Mouse (Mus musculus) liver, postnatal 0 days (tissue): ENCODE measurements at regions not wholly inside any gene's neighbourhood (a gene's known extent, or its start where the extent isn't known, plus 50 kb on each side); places are given as distances from the start of the nearest gene placed in this dataset.

Source experiments
- ATAC-seq: fragments of 200-750 bp; cut with Nextera tagmentation; 2 replicates; pipeline ENCODE4 v1.8.0; 2017; ENCODE audit warnings: mild to moderate bottlenecking, moderate library complexity
- DNase-seq: peaks from one replicate; pipeline ENCODE4 v3.0.0-alpha.2; 2016
- H3K27ac ChIP-seq: fragments of 300-500 bp; sonication (generic); 2 replicates; pipeline ENCODE4 v1.5.1; 2014; ENCODE audit warnings: antibody characterized with exemption, moderate library complexity, mild to moderate bottlenecking, low read depth
- H3K27me3 ChIP-seq: fragments of 300-500 bp; sonication (generic); 2 replicates; pipeline ENCODE4 v1.6.1; 2014; ENCODE audit warnings: low read length, control low read depth, mixed read lengths; ENCODE audit not compliant: insufficient read depth
- H3K36me3 ChIP-seq: fragments of 300-500 bp; sonication (generic); replicated peaks from 2 replicates; pipeline ENCODE4 v1.6.1; 2014; ENCODE audit warnings: mild to moderate bottlenecking, control low read depth, low read length, moderate library complexity, mixed read lengths; ENCODE audit not compliant: insufficient read depth
- H3K4me1 ChIP-seq: fragments of 300-500 bp; sonication (generic); 2 replicates; pipeline ENCODE4 v1.6.1; 2014; ENCODE audit warnings: antibody characterized with exemption, mild to moderate bottlenecking, control low read depth; ENCODE audit not compliant: insufficient read depth
- H3K4me2 ChIP-seq: fragments of 300-500 bp; sonication (generic); 2 replicates; pipeline ENCODE4 v1.6.1; 2014; ENCODE audit warnings: low read depth, mild to moderate bottlenecking, low read length, moderate library complexity, mixed read lengths
- H3K4me3 ChIP-seq: fragments of 300-500 bp; sonication (generic); 2 replicates; pipeline ENCODE4 v1.5.1; 2014; ENCODE audit warnings: low read depth, low read length
- H3K9ac ChIP-seq: fragments of 300-500 bp; sonication (generic); replicated peaks from 2 replicates; pipeline ENCODE4 v1.6.1; 2014; ENCODE audit warnings: mild to moderate bottlenecking, moderate library complexity
- H3K9me3 ChIP-seq: fragments of 300-500 bp; sonication (generic); 2 replicates; pipeline ENCODE4 v1.6.1; 2016; ENCODE audit warnings: mild to moderate bottlenecking, control low read depth, low read length, mixed read lengths
- CTCF ChIP-seq: sonication (generic); IDR thresholded peaks from 2 replicates; pipeline ENCODE4 v1.5.1; 2016; ENCODE audit warnings: antibody characterized with exemption, low read depth
- EP300 ChIP-seq: IDR thresholded peaks from 2 replicates; pipeline ENCODE4 v1.6.1; 2016; ENCODE audit warnings: antibody characterized with exemption, low read depth, mild to moderate bottlenecking
- WGBS: fragments of 180-500 bp; shearing (Covaris S2); extraction: QIAGEN DNeasy Blood & Tissue Kit; methylation state at CpG from one replicate; pipeline ENCODE4 v1.1.7; 2014; ENCODE audit not compliant: insufficient replicate concordance; 5-methylcytosine and 5-hydroxymethylcytosine counted together

- no peaks in the 10 kb centered on the region for H3K4me1 ChIP-seq
- H3K4me2 ChIP-seq: no peak overlapping the region
- H3K27me3 ChIP-seq: no peaks in the 10 kb centered on the region
- H3K9me3 ChIP-seq: no peaks in the 10 kb centered on the region
- DNase-seq (no peak), ATAC-seq (no peak)
- WGBS: 92% methylated on average over 6 of the region's 6 CpGs
- no peak overlapping the region for H3K9ac ChIP-seq
- TF ChIP-seq CTCF: no peak
- no peak for TF ChIP-seq EP300
- no peaks in the 10 kb centered on the region for H3K36me3 ChIP-seq
- H3K27ac ChIP-seq: no peak overlapping the region
- no peak overlapping the region for H3K4me3 ChIP-seq
Measured at GRCm38 (mm10) chr3:27815201-27815695, 80.9 kb downstream of the Tmem212 start.

GRCm38 (mm10) chr3:27804271-27804670 is 91.9 kb downstream of the Tmem212 start:
- Histone ChIP-seq H3K27ac (no peak overlapping the region), H3K36me3 (no peaks in the 10 kb centered on the region), H3K9me3 (no peaks in the 10 kb centered on the region), H3K27me3 (no peaks in the 10 kb centered on the region), H3K4me2 (no peak overlapping the region), H3K4me1 (no peaks in the 10 kb centered on the region), H3K4me3 (no peak overlapping the region), H3K9ac (no peak overlapping the region)
- WGBS: 64% methylated on average over 5 of the region's 5 CpGs
- DNase-seq (no peak), ATAC-seq (no peak)
- TF ChIP-seq CTCF (no peak), EP300 (no peak)

- Histone ChIP-seq H3K36me3 (no peaks in the 10 kb centered on the region), H3K4me3 (no peak overlapping the region), H3K27ac (no peak overlapping the region), H3K4me1 (no peaks in the 10 kb centered on the region; the same call in none of the 2 replicates), H3K9ac (no peak overlapping the region), H3K4me2 (no peak overlapping the region), H3K9me3 (no peaks in the 10 kb centered on the region), H3K27me3 (no peaks in the 10 kb centered on the region)
- TF ChIP-seq CTCF: no peak
- TF ChIP-seq EP300: no peak
- ATAC-seq (no peak), DNase-seq (no peak)
- WGBS: 30% methylated on average over 3 of the region's 3 CpGs
Measured at GRCm38 (mm10) chr3:27791633-27791951, 80.5 kb upstream of the Fndc3b start.

- ATAC-seq (no peak), DNase-seq (no peak)
- H3K4me2 ChIP-seq: no peak overlapping the region
- 69% methylated on average over 13 of the region's 13 CpGs for WGBS
- no peak overlapping the region for H3K4me3 ChIP-seq
- no peak overlapping the region for H3K9ac ChIP-seq
- H3K27ac ChIP-seq: no peak overlapping the region
- no peaks in the 10 kb centered on the region; the same call in none of the 2 replicates for H3K4me1 ChIP-seq
- TF ChIP-seq EP300 (no peak), CTCF (no peak)
- H3K9me3 ChIP-seq: no peaks in the 10 kb centered on the region
- no peaks in the 10 kb centered on the region for H3K27me3 ChIP-seq
- H3K36me3 ChIP-seq: no peaks in the 10 kb centered on the region
Measured at GRCm38 (mm10) chr3:27790932-27791632, 80.0 kb upstream of the Fndc3b start.

GRCm38 (mm10) chr3:27783926-27784325 is 72.8 kb upstream of the Fndc3b start:
- no peaks in the 10 kb centered on the region; the same call in none of the 2 replicates for H3K4me1 ChIP-seq
- no peak for TF ChIP-seq CTCF
- no peak for TF ChIP-seq EP300
- H3K27me3 ChIP-seq: no peaks in the 10 kb centered on the region
- ATAC-seq (no peak), DNase-seq (no peak)
- 77% methylated on average over 2 of the region's 2 CpGs for WGBS
- H3K4me3 ChIP-seq: no peak overlapping the region
- H3K27ac ChIP-seq: no peak overlapping the region
- H3K4me2 ChIP-seq: no peak overlapping the region
- no peaks in the 10 kb centered on the region for H3K9me3 ChIP-seq
- H3K9ac ChIP-seq: no peak overlapping the region
- no peaks in the 10 kb centered on the region for H3K36me3 ChIP-seq

- TF ChIP-seq CTCF (no peak), EP300 (no peak)
- no peaks in the 10 kb centered on the region for H3K27me3 ChIP-seq
- no peaks in the 10 kb centered on the region for H3K9me3 ChIP-seq
- no peak overlapping the region for H3K4me2 ChIP-seq
- 64% methylated on average over 4 of the region's 4 CpGs for WGBS
- H3K4me3 ChIP-seq: no peak overlapping the region
- H3K36me3 ChIP-seq: no peaks in the 10 kb centered on the region
- H3K4me1 ChIP-seq: no peaks in the 10 kb centered on the region; the same call in none of the 2 replicates
- ATAC-seq (no peak), DNase-seq (no peak)
- H3K27ac ChIP-seq: no peak overlapping the region
- H3K9ac ChIP-seq: no peak overlapping the region
Measured at GRCm38 (mm10) chr3:27783476-27783875, 72.4 kb upstream of the Fndc3b start.
